Mouse (Mus musculus): ENCODE measurements at regions not wholly inside any gene's neighbourhood (a gene's known extent, or its start where the extent isn't known, plus 50 kb on each side); places are given as distances from the start of the nearest gene placed in this dataset.

DNA sequence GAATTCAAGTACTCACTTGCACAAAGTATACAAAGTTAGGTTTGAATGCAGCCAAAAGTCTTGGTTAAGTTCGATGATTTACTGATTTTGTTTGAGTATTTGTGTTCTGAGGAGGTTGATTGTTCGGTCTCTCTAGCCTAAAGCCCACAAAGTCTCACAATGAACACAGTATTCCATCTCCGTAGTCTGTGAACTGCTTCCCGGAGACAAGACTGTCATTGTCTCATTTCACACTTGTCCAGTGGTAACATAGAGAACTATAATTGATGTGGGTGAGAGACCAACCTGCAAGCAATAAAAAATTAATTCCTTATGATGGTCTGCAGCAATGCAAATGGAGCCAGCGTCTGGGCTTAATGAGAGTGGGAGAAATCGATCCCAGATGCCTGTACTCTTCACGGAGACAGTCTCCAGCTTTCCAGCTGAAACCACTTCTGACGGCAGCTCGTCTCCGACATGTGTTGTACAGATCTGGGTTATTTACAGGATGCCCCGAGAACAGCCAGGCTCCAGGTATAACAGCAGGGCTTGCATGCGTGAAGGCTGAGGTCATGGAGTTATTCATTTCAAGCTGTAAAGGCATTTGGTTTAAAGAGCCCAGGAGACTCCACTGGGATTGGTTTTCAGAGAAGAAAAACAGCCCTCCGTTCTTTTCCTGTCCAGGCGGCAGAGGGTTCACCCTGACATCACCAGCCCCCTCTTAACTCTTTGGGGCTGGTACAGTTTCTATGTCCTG lies 75.2 kb downstream of the Asb13 start:
- no peak for DNase-seq

Data from kidney, adult 18-20 months (tissue).